Mouse (Mus musculus) cerebellum, adult 9-10 months (tissue): ENCODE measurements around the gene Bub1b.

ENCODE experiments used
- DNase-seq: peaks from one replicate; pipeline ENCODE4 v3.0.0; 2022

Bub1b gene

DNA sequence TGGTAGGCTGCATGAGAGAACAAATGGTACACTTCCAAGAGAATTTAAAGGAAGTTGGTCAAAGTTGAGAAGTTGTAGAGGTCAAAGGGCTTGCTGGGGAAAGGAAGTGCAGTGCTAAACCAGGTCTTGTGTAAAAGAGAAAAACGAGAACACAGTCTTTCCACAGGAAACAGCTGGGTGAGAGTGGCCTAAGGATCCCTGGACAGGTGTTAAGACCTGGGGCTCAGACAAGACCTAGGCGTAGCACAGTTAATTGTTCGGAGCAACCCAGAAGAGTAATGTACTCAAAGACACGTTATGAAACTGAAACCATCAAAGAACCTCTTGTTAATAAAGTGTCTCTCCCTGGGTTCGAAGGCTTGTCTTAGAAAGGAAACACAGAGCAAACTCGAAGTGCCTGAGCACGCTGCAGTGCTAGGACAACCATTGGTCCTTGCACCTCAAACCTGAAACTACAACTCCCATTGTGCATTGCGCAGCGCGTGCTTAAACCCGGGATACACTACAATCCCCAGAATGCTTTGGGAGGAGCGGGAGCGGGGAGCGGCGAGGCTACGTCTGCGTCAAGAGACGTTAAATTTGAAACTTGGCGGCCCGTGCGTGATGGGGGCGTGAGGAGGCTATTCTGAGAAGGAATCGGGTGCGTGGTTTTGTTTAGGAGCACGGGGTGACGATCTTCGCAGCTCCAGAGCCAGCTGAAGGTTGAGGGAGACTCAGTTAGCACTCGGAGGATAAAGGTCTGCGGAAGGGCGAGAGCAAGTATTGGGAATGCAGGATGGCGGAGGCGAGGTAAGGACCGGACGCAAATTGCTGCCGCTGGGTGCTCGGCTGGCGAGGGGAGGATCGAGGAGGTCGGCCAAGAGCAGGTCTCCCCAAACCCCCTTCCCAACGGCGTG lies at the start of gene Bub1b:
Gene Bub1b, plus strand, starts transcription at position 539 of the 896 bp plus-strand sequence.
- peak; percentile 90 for DNase-seq

DNA sequence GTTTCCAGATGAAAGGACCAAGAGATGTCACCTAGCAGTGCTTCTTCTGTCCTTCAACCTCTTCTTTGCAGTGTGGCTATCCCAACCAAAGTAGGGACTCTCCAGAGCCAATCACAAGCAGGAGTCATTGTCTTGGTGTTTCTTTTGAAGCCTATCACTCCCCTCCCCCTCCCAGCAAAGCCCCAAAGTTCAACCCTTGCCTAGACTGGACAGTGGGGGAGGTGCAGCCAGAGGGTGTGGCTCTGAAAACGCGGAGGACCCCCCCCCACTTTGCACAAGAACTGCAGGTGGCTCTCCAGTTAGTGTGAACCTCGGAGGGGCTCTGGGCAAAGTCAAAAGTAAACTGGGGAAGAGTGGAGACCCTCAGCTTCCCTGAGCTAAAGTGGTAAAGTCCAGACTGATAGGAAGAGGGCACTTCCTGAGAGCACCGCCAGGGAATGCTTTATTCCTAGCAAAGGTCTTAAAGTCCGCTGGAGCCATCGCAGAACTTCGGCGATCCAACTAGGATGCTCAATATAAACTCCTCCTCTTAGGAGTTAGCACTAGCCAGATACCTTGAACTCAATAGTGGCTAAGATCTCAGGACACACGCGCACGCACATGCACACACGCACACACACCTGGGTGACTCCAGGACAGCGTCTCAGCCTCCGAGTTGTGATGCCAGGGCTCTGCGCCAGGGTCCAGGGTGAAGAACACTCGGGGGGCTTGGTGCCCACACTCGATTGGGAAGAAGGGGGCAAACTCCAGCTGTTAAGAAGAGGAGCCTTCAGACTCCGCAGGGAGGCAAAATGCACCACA lies 49.4 kb upstream of the Bub1b start:
- DNase-seq: peak; percentile 67

DNA sequence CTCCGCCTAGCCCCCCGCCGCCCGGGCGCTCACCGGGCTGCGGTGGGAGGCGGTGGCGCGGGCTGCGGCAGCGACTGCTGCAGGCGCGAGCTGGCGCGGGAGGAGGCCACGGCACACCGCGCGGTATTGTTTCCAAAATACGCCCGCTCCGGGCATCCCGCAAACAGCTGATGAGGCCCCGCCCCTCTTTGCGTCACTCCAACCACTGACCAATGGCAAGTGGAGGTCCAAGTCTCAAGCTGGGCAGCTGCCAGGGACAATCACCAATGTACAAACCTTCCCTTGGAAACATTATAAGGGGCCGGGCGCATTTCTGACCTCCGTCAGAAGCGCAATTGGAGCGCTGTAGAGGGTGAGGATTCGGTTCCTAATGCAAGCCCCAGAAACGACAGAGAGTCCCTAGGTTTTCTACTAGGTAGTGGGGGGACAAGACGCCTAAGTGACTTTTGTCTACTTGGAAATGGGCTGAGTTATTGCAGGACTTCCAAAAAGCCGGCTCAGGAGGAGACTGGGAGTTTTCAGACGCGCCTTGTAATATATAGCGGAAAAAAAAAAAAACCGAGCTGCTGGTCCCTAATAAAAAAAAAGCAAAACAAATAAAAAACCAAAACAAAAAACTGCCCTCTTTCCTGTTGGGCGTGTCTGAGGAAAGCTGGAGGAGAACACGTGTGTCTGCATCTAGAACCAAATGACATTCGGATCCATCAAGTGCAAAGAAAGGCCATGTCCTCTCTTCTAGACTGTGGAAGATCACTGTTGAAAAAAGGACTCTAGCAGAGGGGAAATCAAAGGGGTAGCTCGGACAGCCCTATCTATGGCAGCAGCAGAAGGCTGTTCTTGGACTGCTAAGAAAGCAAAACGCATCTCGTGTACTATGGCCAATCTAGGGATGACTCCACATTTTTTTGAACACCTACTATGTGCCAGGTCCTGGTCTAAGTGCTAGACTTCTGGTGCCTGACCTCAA lies 48.2 kb upstream of the Bub1b start, which contains the start of gene Bmf:
Gene Bmf, minus strand, starts transcription at position 181 of the 967 bp plus-strand sequence.
- peak; percentile 99 for DNase-seq

DNA sequence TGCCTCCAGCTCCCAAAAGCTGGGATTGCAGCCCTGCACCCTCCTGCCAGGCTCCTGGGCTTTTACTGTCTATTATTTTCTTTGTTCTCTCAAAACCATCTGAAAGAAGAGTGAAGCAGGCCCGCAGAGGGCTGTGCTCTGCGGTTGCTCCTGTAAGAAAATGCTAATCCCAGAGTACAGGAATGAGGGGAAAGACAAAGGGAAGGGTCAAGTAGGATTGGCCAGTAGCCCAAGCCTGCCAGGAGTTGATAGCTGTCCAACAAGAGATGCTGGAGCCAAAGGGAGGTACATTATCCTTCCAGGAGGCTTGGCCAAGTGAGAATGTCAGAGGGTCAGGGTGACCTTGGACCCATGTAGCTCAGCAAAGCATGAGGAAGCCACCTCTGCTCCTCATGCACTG lies 46.4 kb upstream of the Bub1b start:
- DNase-seq: peak; percentile 45

DNA sequence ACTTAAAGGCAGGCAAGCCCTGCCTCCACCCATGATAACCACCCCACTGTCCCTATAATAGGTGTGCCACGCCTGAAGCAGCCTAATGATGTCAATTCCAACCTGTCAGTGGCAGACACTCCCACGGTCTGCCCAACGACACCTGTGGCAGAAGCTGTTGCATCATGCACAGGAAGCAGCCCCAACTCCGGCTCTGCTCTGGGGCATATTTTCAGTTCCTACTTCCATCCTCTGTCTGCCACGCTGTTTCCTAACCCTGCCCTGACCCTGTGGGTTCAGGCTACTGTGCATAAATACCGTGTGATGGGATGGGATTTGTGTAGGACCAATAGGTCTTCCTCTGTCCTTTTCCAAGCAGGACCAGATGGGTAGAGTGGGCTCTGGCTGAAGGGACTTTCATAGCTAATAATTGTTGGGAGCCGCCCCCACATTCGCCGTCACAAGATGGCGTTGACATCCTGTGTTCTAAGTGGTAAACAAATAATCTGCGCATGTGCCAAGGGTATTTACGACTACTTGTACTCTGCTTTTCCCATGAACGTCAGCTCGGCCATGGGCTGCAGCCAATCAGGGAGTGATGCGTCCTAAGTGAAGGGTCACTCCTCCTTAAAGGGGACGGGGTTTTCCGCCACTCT lies 43.5 kb upstream of the Bub1b start:
- peak; percentile 85 for DNase-seq

DNA sequence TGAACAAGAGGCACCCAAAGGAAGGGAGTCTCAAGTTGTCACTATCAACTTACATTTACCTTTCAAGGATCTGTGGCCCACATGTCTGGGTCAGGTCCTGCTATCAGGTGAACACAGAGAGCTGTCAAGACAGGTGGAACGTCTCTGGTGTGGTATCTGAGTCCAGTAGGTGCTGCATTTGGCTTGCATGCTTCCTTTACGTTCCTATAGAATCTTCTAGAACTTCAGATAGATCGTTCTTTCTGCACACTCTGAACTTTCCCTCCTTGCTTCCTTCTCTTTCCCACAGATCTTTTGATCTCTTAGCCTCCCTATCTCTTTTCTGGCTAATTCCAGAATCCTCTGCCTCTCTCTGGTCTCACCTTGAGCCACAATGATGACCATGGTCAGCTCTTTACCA lies 39.6 kb upstream of the Bub1b start:
- DNase-seq: no peak

DNA sequence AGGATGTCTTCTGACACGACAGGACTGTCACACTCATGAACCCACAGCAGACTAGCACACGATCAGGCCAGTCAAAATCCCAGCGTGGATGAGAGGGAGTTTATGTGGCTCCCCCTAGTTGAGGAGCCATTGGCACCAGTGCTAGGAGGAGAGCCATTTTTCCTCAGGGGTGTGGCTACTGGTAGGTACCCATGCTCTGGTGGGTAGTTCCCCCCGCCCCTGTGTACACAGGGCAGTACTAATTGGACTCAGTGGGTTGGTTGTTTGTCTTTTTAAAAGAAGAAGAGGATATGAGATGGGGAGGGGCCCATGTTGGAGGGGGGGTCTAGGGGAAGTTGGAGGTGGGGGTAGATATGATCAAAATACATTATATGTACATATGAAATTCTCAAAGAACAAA lies 36.0 kb upstream of the Bub1b start:
- DNase-seq: no peak

DNA sequence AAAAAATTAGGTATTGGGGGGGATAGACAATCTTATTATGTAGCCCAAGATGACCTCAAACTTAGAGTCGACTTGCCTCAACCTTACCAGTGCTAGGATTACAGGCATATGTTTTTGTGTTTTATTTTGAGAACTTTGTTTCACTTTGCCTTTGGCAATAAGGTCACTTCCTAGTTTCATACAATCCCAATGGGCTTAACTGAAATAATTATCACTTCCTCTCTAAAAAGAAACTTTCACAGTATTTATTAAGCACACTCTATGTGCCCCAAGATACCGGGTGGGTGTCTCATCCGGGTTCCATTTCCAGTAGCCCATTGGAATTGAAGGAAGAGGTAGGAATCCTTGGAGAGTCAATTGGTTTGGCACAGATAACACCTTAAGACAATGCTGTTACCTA lies 35.6 kb upstream of the Bub1b start:
- DNase-seq: no peak

DNA sequence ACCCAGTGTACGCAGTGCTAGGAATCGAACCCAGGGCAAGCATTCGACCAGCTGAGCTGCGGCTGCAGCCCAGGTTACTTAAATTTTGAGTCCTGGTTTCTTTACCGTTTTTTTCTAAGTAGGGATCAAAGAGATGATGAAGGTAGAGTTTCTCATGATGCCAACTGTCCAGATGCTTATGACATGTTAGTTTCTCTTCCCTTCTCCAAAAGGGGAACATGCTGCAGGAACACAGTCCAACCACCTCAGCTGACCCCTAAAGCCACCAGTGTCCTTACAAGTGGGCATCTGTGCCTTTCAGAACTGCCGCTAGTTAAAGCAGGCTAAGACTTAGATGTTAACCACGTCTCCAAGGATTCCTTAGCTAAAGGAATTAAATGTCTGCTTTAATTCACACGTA lies 30.8 kb upstream of the Bub1b start:
- no peak for DNase-seq

DNA sequence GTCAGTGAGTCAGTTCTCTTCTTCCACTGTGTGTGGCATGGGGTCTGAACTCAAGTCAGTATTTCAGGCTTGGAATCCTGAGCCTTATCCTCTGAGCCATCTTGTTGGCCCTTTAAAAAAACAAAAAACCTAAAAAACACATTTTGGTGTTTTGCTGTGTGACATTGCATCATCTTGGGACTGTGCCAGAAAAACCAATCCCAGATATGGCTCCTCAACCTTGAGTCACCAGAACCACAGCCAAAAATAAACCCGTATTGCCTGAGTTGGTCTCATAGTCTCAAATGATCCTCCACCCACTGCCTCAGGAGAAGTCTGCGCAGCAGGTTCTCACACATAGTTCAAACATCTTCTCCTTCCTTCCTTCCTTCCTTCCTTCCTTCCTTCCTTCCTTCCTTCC lies 27.1 kb upstream of the Bub1b start:
- DNase-seq: no peak

DNA sequence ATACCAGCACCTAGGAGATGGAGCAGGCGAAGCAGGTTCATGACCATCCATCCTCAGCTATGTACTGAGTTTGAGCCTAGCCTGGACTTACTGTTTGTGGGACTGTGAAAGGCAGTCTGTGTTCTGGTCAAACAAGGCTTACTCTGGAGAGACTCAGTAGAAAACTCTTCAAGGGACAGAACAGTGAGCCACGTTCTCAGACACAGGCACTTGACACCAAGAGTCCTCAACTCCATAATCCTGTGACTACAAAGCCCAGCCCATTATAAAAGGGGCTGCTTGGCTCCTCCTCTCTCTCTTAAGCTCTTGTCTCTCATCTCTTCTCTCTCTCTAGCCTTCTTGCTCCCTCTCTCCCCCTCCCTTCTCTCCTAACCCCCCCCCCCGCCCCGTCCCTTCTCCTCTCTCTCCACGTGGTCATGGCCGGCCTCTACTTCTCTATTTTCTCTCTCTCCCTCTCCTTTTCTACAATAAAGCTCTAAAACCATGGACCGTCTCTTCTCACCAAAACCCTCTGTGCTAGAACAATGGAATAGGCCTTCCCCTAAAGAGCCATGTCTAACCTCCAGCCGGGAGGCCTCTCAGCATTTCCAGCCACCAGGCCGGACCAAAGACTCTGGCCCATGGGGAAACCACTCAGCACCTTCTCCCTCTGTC lies 25.7 kb upstream of the Bub1b start:
- no peak for DNase-seq

DNA sequence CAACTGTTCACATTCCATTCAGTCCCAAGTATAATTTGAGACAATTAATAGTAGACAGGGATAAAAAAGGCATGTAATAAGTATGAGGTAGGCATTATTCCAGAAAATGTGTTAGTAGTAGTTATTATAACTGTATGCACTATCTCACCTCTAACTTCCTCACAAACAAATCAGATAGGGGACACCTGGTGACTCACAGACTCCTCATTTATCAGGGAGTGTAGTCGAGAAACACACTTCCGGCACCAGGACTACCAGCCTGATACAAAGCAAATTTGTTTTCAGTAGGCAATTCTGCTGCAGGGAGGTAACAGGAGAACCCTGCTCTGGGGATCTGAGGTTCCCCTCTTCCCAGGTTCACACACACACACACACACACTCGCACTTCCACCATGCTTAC lies 24.9 kb upstream of the Bub1b start:
- no peak for DNase-seq

DNA sequence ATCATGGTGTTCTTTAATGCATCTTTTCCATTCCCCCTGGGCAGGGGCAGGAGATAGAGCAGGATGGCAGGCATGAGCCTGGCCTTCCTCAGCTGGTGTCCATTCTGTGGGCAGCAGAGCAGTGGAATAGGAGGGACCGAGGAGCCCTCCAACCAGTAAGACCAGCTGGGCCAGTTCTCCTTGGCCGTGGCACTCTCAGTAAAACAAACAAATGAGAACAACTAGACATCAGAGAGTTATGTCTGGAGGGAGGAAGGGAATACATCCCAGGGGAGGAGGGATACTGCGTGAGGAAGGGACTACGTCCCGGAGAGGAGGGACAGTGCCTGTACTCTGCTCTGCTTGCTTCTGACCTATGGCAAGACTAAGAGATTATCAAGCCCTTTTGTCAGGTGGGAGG lies 12.0 kb upstream of the Bub1b start:
- no peak for DNase-seq

DNA sequence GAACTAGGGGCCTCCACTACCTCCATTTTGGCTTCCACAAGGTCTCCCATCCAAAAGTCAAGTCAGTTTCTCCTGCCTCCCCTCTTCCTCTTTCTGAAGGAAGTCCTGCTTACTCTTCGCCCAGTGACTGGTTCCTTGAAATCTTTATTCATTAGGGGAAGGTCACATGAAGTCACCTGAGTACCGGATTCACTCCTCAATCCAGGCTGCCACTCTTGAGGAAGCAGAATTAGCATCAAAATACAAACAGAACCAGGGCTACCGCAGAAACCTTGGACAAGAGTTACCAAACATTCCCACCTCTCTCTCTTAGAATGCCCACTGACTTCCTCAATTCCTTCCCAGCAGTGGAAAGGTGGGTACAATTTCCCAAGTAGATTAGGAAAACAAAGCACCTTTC lies 10.3 kb upstream of the Bub1b start:
- no peak for DNase-seq

DNA sequence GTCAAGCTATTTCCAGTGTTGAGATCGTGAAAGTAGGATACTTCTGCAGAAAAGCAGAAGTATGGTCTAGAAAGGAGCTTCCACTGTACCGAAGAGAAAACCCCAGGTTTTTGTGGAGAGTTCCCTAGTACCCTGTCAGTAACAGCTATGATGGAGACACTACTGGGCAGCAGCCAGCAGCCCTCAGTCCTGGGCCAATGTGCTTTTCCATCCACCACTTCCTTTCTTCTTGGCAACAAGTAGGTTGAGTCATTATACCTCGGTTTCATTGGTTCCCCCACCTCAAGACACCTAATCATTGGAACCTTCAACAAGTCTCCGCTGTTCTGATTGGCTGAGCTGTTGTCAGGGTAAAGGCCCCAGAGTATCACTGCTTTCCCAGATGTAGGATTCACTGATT lies 6.9 kb upstream of the Bub1b start:
- DNase-seq: no peak

DNA sequence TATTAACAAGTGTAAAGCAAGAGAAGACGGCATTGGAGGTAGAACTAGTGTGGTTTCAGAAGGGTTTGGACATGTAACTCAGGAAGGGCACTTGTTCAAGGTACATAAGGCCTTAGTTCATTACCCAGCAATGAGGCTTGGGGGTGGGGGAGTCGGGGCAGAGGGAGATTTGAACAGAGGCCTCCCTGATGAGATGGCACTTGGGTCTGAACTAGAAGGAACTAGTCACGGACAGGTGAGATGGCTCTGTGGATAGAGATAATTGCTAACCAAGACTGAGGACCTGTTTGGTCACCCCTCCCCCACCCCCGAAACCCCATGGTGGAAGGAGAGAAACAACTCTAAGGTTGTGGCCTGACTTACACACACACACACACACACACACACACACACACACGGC lies 1.1 kb downstream of the Bub1b start:
- no peak for DNase-seq

DNA sequence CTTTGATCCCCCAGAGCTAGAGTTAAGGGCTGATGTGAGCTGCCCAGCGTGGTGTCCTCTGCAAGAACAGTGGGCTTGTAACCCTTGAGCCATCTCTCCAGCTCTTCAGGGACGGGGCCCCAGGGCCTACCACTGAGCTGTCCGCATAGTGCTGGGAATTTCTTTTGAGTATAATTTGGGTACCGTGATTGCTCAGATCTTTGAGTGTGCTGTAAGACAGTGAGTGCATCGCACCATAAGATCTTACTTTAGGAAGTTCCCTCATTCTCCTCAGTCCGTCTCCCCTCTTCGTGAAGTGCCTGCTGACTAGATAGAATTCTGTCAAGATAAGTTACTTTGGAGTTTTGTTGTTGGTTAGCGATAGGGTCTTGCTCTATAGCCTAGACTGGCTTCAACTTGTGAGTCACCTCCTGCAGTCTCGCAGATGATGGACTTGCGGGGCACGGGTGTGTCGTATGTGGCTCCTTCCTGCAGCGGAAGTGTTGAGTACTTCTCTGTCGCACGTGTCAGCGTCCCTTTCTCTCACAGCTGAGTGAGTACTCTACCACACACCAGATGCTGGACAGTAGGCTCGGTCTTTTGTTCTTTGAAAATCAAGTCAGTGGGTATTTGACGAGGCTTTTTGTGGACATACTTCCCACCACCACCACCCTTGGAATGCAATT lies 3.7 kb downstream of the Bub1b start:
- DNase-seq: no peak

DNA sequence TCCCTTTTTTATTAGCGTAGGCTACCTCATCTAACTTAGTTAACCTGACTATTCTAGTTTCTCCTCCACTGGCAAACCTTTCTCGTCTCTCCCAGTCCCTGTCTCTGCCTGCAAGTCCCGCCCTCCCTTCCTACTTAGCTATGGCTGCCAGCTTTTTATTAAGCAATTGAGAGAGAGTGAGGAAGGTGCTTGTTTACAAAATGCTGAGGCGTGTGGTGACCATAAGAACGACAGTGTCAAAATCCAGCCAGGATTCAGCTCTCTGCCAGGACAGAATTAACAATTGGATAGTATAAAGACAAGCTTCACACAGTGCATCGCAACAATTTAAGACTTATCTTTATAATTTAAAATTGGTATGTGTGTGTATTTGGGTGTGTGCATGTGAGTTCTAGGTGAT lies 6.1 kb downstream of the Bub1b start:
- DNase-seq: no peak

DNA sequence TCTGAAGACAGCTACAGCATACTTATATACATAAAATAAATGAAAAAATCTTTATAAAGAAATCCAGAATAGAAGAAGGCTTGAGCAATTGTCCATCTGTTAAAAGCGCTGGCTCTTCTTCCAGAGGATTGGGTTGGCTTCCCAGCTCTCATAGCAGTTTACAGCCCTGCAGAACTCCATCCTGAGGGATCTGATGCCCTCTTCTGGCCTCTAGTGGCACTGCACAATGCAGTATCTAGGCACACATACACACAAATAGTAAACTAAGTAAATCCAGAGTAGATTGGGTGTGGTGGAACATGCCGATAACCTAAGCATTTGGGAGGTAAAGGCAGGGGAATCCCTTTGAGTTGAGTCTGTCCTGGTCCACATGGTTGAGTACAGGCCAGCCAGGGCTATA lies 8.0 kb downstream of the Bub1b start:
- DNase-seq: peak; percentile 17

DNA sequence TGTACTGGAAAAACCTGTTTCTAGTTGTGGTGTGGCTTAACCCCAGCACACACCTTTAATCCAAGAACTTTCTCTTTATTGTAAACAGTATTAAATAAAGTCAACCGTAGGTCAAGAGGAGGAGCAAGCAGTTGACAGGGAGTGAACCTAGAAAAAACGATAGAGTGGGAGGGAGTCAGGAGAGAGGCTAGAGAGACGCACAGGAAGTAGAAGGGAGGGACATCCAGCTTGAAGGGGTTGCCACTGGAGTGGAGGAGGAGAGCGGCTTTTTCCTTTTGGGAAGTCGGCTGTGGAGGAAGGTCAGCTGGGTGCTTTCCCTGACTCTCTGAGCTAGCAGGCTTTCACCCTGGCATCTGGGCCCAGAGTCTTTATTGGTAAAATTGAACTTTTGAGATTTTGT lies 9.0 kb downstream of the Bub1b start:
- no peak for DNase-seq

DNA sequence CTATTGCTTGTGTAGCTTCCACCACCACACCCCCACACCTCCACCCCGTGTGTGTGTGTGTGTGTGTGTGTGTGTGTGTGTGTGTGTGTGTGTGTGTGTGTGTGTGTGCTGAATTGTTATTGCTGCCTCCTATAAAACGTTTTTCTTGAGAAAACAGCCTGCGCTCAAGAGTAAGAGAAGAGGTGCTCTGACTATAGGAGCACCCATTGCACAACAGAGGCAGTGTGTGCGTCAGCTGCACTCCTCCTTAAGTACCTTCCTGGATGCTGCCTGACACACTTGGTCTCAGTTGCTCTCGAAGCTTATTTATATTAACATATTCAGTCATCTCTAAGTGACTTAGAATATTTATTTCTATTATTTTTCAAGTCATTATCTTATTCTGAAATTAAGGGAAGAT lies 20.0 kb downstream of the Bub1b start:
- DNase-seq: no peak
